Mouse (Mus musculus): ENCODE data around the gene Adgrl3.

DNA sequence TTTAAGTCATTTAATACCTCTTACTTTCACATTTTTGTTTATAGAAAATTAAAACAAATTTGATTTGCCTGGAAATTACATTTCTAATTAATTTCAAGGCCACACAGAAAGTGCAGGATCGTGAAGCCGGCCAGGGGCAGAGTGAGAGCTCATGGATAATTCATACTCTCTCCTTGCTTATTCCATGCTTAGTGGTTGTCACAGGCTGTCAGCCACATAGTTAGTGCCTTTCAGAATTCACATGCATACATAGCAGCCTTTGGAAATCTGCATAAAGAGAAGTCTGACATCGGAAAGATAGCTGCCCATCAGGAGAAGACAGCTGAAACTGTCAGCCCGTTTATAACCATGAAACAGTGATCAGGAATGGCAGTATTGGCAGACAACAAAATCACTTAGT, 181.9 kb downstream of the Adgrl3 start:
- no peak for TF ChIP-seq POLR2A (IDR thresholded peaks at IDR 0.05; ENCODE audit: low read depth, low read length)
- TF ChIP-seq CTCF (conservative IDR thresholded peaks at IDR 0.05; ENCODE audit: insufficient read depth, insufficient read length, low read depth, low read length): no peak
